Mouse (Mus musculus) stomach, embryonic 15.5 days (tissue): Measurements from ENCODE around the gene Gm128. TPM values are rescaled to one million over a fixed set of nuclear protein-coding genes. Genes with fewer than 3 reads are reported as not detected.

Experiments used
- ATAC-seq: fragments of 200-750 bp; cut with Nextera tagmentation; 2 replicates; pipeline ENCODE4 v1.8.0; 2017; ENCODE audit warnings: low read depth, moderate number of reproducible peaks, moderate TSS enrichment; ENCODE audit not compliant: insufficient read depth, low FRiP score
- H3K27ac ChIP-seq: fragments of 300-500 bp; sonication (generic); 2 replicates; pipeline ENCODE4 v1.5.1; 2015; ENCODE audit warnings: mild to moderate bottlenecking, inconsistent platforms
- H3K27me3 ChIP-seq: fragments of 300-500 bp; sonication (generic); replicated peaks from 2 replicates; pipeline ENCODE4 v1.6.1; 2015; ENCODE audit warnings: inconsistent platforms
- H3K36me3 ChIP-seq: fragments of 300-500 bp; sonication (generic); 2 replicates; pipeline ENCODE4 v1.6.1; 2015; ENCODE audit warnings: inconsistent platforms
- H3K4me1 ChIP-seq: fragments of 300-500 bp; sonication (generic); 2 replicates; pipeline ENCODE4 v1.6.1; 2015; ENCODE audit warnings: inconsistent platforms
- H3K4me2 ChIP-seq: fragments of 300-500 bp; sonication (generic); 2 replicates; pipeline ENCODE4 v1.6.1; 2015; ENCODE audit warnings: mild to moderate bottlenecking, inconsistent platforms
- H3K4me3 ChIP-seq: fragments of 300-500 bp; sonication (generic); replicated peaks from 2 replicates; pipeline ENCODE4 v1.5.1; 2015; ENCODE audit warnings: inconsistent platforms
- H3K9ac ChIP-seq: fragments of 300-500 bp; sonication (generic); 2 replicates; pipeline ENCODE4 v1.6.1; 2015; ENCODE audit warnings: inconsistent platforms
- H3K9me3 ChIP-seq: fragments of 300-500 bp; sonication (generic); 2 replicates; pipeline ENCODE4 v1.6.1; 2016; ENCODE audit warnings: inconsistent platforms
- WGBS: fragments of 180-500 bp; shearing (Covaris S2); methylation state at CpG from one replicate; pipeline ENCODE4 v1.1.7; 2015; 5-methylcytosine and 5-hydroxymethylcytosine counted together
- polyA plus RNA-seq: library from polyadenylated mRNA; unstranded; fragments of >200 nt; fragmentation: Nextera tagmentation; extraction: Ambion mirVana; gene quantifications from 2 replicates; pipeline ENCODE4 v1.2.1, GENCODE M21; 2015

Gene Gm128
- polyA plus RNA-seq, 1 experiment from 2014 or later: 0.35 TPM

DNA sequence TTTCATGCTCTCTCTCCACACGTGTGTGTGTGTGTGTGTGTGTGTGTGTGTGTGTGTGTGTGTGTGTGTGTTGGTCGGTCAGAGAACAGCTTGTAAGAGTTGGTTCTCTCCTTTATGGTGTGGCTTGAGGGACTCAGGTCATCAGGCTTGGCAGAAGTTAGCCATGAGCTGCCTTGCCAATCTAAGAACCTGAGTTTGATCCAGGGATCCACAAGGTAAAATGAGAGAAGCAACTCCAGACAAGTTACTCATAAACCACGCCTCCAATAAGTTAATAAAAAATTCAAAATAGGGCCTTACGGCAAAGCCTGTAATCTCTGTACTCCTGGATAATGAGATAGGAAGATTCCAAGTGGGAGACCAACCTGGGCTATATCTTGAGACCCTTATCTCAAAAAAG is 33.1 kb downstream of the Gm128 start:
- peaks cover 34% of the 10 kb centered on the region for H3K36me3 ChIP-seq

DNA sequence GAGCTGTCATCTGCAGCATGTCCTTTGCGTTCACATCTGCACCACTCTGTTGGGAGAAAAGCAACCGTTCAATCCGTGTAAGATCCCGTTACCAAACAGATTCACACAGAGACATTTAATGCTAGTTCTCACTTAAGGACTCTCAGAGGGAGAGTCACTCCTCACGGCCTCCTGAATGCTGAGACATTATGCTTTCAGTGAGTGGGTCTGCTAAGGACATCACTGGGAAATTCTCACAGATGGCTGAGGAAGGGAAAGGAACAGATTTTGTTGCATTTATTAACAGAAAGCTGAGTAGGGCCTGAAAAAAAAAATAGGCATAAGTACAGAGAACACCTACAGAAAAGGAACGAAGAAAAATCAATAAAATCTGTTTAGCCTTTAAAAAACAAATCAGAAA is 37.5 kb downstream of the Gm128 start:
- Histone ChIP-seq H3K4me1 (no peaks in the 10 kb centered on the region), H3K4me3 (no peak overlapping the region), H3K36me3 (peaks cover 59% of the 10 kb centered on the region), H3K27ac (no peak overlapping the region), H3K9ac (no peak overlapping the region), H3K27me3 (no peaks in the 10 kb centered on the region), H3K4me2 (no peak overlapping the region), H3K9me3 (no peaks in the 10 kb centered on the region)
- ATAC-seq: no peak
- WGBS: 88% methylated on average over 6 of the region's 6 CpGs

More for the DNA sequence above, 33.1 kb downstream of the Gm128 start:
- H3K27me3 ChIP-seq: no peaks in the 10 kb centered on the region
- no peak overlapping the region for H3K4me2 ChIP-seq
- H3K4me1 ChIP-seq: no peaks in the 10 kb centered on the region
- no peak overlapping the region for H3K27ac ChIP-seq
- ATAC-seq: no peak
- WGBS: 85% methylated on average over 3 of the region's 4 CpGs
- no peak overlapping the region for H3K4me3 ChIP-seq
- H3K9me3 ChIP-seq: no peaks in the 10 kb centered on the region
- H3K9ac ChIP-seq: no peak overlapping the region

DNA sequence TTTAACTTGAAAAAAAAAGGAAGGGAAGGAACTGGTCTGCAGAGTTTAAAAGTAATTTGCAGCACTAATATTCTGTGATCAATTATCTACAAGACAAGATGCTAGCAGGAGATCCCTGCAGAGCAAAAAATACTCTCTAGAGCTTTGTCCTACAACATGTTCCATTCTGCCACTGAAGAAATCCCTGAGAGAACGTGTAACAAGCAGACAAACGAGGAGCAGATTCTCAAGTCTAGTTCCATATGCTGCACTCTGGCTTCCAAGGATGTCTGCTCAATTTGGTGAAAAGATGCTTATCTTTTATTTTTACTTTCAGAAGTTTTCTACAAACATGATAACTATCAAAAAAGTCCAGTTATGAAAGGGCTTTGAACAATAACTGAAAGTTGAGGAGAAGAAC is 40.8 kb downstream of the Gm128 start:
- Histone ChIP-seq H3K27me3 (no peaks in the 10 kb centered on the region), H3K4me1 (no peaks in the 10 kb centered on the region), H3K9ac (no peak overlapping the region), H3K27ac (no peak overlapping the region), H3K4me2 (no peak overlapping the region), H3K9me3 (no peaks in the 10 kb centered on the region), H3K4me3 (no peak overlapping the region), H3K36me3 (peaks cover 56% of the 10 kb centered on the region)
- WGBS: 84% methylated on average over 2 of the region's 2 CpGs
- no peak for ATAC-seq

DNA sequence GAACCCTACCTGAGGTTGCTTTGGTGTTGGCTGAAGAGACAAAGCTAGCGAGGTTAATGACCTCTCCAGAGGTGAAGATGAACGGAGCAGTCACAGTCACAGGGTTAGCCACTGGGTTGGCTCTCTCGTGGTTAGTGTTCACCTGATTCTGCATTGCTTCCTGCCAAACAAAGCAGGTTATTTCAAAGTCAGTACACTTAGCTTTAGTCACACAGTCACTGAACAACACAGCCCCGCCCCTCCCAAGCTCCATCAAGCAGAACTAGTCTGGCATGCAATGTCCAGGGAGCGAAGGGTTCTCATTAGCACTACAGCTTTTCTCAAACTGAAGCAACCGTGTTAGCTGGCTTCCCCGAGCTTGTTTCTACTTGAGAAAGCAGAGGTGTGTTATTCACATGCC is 41.3 kb downstream of the Gm128 start:
- Histone ChIP-seq H3K9me3 (no peaks in the 10 kb centered on the region), H3K27me3 (no peaks in the 10 kb centered on the region), H3K4me3 (no peak overlapping the region), H3K4me2 (no peak overlapping the region), H3K4me1 (no peaks in the 10 kb centered on the region), H3K9ac (no peak overlapping the region), H3K27ac (peak overlapping the region; percentile 48; the same call in 1 of the 2 replicates), H3K36me3 (peaks cover 56% of the 10 kb centered on the region)
- WGBS: 85% methylated on average over 7 of the region's 7 CpGs
- no peak for ATAC-seq

DNA sequence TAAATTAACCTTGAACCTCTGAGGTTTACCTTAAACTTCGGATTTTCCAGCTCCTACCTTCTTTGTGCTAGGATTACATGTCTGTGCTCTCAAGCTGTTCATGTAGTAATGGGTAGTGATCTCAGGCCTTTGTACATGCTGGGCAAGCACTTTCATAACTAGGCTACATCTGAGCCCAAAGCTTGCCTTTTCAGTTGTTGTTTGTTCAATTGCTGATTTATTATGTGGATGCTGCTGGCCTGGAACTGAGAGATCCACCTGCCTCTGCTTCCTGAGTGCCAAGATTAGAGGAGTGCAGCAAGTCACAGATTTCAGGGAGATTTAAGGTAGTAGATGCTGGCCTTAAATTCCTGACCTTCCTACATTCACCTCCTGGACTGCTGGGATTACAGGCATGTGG is 42.3 kb downstream of the Gm128 start:
- ATAC-seq: no peak
- Histone ChIP-seq H3K4me2 (no peak overlapping the region), H3K27ac (no peak overlapping the region), H3K4me3 (no peak overlapping the region), H3K36me3 (peaks cover 52% of the 10 kb centered on the region), H3K4me1 (no peaks in the 10 kb centered on the region), H3K9ac (no peak overlapping the region), H3K9me3 (no peaks in the 10 kb centered on the region), H3K27me3 (no peaks in the 10 kb centered on the region)
- WGBS: 65% methylated on average over 1 of the region's 1 CpGs

DNA sequence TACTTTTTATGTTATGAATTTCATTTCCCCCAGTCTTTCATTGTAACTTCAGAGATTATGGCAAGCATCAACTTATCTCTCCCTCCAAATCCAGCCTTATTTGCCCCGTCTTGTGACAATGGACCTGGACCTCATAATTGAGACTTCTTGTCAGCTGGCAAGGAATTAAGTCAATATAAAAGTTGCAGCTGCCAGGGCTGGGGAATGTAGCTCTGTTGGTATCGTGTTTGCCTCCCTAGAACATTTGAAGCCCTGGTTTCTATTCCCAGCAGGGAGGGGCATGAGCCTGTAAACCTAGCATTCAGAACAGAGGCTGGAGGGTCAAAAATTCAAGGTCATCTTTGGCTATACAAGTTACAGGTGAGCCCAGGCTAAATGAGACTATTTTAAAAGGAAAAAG is 45.6 kb downstream of the Gm128 start:
- ATAC-seq: no peak
- no peak overlapping the region for H3K4me2 ChIP-seq
- no peak overlapping the region for H3K9ac ChIP-seq
- no peaks in the 10 kb centered on the region for H3K4me1 ChIP-seq
- H3K27ac ChIP-seq: no peak overlapping the region
- WGBS: 70% methylated on average over 2 of the region's 2 CpGs
- no peaks in the 10 kb centered on the region for H3K27me3 ChIP-seq
- H3K9me3 ChIP-seq: no peaks in the 10 kb centered on the region
- H3K36me3 ChIP-seq: peaks cover 33% of the 10 kb centered on the region
- no peak overlapping the region for H3K4me3 ChIP-seq

DNA sequence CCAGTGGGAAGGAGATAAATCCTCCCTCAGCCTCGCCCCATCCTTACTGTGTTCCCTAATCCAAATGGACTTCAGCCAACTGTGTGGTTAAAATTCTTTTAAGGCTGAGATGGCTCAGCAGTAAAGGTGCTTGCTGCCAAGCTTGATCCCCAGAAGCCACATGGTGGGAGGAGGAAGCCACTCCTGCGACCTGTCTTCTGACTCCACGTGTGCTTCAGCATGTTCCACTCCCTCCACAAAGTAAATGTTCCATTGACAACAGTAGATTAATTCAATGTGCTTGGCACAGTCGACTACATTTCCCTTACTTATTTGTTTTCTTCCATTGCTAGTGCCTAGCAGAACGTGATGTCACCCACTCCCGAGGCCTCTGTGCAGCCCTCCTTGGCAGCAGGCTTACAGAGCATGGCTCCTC is 46.7 kb downstream of the Gm128 start:
- no peak overlapping the region for H3K9ac ChIP-seq
- H3K4me2 ChIP-seq: no peak overlapping the region
- no peaks in the 10 kb centered on the region for H3K4me1 ChIP-seq
- no peak overlapping the region for H3K27ac ChIP-seq
- 75% methylated on average over 6 of the region's 6 CpGs for WGBS
- H3K27me3 ChIP-seq: no peaks in the 10 kb centered on the region
- no peaks in the 10 kb centered on the region for H3K9me3 ChIP-seq
- H3K4me3 ChIP-seq: no peak overlapping the region
- no peak for ATAC-seq
- H3K36me3 ChIP-seq: peaks cover 35% of the 10 kb centered on the region

Other genes with a start within 250 kb of the Gm128 start
- 19.3 and 22.0 TPM in 2 replicates for gene Zfp687, start 226.2 kb downstream of the Gm128 start, polyA plus RNA-seq
- 220 and 221 TPM in 2 replicates for gene Psmd4, start 199.0 kb downstream of the Gm128 start, polyA plus RNA-seq
- gene Pip5k1a, start 134.7 kb downstream of the Gm128 start, polyA plus RNA-seq: 17.0 and 17.5 TPM in 2 replicates
- 119 and 124 TPM in 2 replicates for gene Vps72, start 130.6 kb downstream of the Gm128 start, polyA plus RNA-seq
- 1.6 and 1.7 TPM in 2 replicates for gene Tmod4, start 117.1 kb downstream of the Gm128 start, polyA plus RNA-seq
- 59.1 and 62.7 TPM in 2 replicates for gene Scnm1, start 107.6 kb downstream of the Gm128 start, polyA plus RNA-seq
- gene Lysmd1, start 107.5 kb downstream of the Gm128 start, polyA plus RNA-seq: 11.6 and 11.7 TPM in 2 replicates
- gene Tnfaip8l2, start 99.2 kb downstream of the Gm128 start, polyA plus RNA-seq: 5.1 and 6.7 TPM in 2 replicates
- gene Sema6c, start 81.1 kb downstream of the Gm128 start, polyA plus RNA-seq: 5.9 and 6.9 TPM in 2 replicates
- 10.7 and 11.4 TPM in 2 replicates for gene Gabpb2, start 23.7 kb downstream of the Gm128 start, polyA plus RNA-seq
- gene Cdc42se1, start 12.9 kb downstream of the Gm128 start, polyA plus RNA-seq: 83.5 and 96.5 TPM in 2 replicates
- 18.5 and 18.6 TPM in 2 replicates for gene Mllt11, start 9.4 kb downstream of the Gm128 start, polyA plus RNA-seq
- gene Bnipl, start 9.6 kb upstream of the Gm128 start, polyA plus RNA-seq: 3.5 and 5.8 TPM in 2 replicates
- gene Mindy1, start 39.7 kb upstream of the Gm128 start, polyA plus RNA-seq: 45.8 and 51.2 TPM in 2 replicates
- 16.6 and 17.3 TPM in 2 replicates for gene Prune1, start 40.5 kb upstream of the Gm128 start, polyA plus RNA-seq
- 2.3 and 3.4 TPM in 2 replicates for gene Anxa9, start 65.6 kb upstream of the Gm128 start, polyA plus RNA-seq
- 138 and 146 TPM in 2 replicates for gene Cers2, start 73.2 kb upstream of the Gm128 start, polyA plus RNA-seq
- 29.9 and 34.1 TPM in 2 replicates for gene Setdb1, start 115.6 kb upstream of the Gm128 start, polyA plus RNA-seq
- gene 4930558C23Rik, start 161.2 kb upstream of the Gm128 start, polyA plus RNA-seq: not detected in 2 replicates
- 38.6 and 42.4 TPM in 2 replicates for gene Arnt, start 192.8 kb upstream of the Gm128 start, polyA plus RNA-seq